Mouse (Mus musculus): ENCODE data around the gene Crhr2. TPM values are rescaled to one million over a fixed set of nuclear protein-coding genes. Genes with fewer than 3 reads are reported as not detected.
A peak's percentile ranks its signal among the peaks of the same experiment; 100 is the strongest.

Crhr2 gene
- polyA plus RNA-seq, 1 experiment from 2014 or later: not detected

GRCm38 (mm10) chr6:55117325-55118109 lies 15.3 kb downstream of the Crhr2 start:
- H3K27ac ChIP-seq: no peak overlapping the region
- no peaks in the 10 kb centered on the region for H3K36me3 ChIP-seq
- H3K9me3 ChIP-seq: no peaks in the 10 kb centered on the region
- H3K9ac ChIP-seq: peak overlapping the region; percentile 61
- H3K4me3 ChIP-seq: peak overlapping the region; percentile 54
- peaks cover 88% of the 10 kb centered on the region for H3K27me3 ChIP-seq
- H3K4me1 ChIP-seq: peaks cover 11% of the 10 kb centered on the region
- peak overlapping the region; percentile 92 for H3K4me2 ChIP-seq
- under 1% methylated on average over 67 of the region's 68 CpGs for WGBS
- ATAC-seq (ENCODE audit: insufficient number of reproducible peaks, insufficient read depth, low FRiP score, low TSS enrichment, low read depth): no peak

DNA sequence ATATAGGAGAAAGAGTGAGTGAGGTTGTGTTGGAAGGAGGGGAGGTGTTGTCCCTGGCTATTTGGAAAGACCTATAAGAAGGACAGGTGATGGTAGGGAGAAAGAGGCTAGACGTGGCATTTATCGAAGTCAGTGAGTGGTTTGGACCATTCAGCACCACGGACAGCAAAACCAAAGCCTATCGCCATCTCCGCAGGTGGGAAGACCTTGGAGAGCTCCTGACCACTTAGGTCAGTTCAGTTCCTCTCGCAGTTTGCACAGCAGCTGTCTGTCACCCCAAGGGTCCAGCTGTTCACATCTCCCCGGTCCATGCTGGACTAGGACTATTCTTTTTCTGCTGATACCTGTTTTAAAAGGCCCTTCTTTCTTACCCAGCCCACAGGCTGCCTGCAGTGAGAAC lies 24.5 kb downstream of the Crhr2 start:
- H3K4me1 ChIP-seq: no peaks in the 10 kb centered on the region
- no peak for ATAC-seq (ENCODE audit: insufficient number of reproducible peaks, insufficient read depth, low FRiP score, low TSS enrichment, low read depth)
- no peak overlapping the region for H3K4me3 ChIP-seq
- no peaks in the 10 kb centered on the region for H3K36me3 ChIP-seq
- 8% methylated on average over 7 of the region's 7 CpGs for WGBS
- no peak overlapping the region for H3K9ac ChIP-seq
- no peaks in the 10 kb centered on the region for H3K9me3 ChIP-seq
- no peak overlapping the region for H3K27ac ChIP-seq
- H3K4me2 ChIP-seq: no peak overlapping the region
- peaks cover 9% of the 10 kb centered on the region; the same call in 1 of the 2 replicates for H3K27me3 ChIP-seq

GRCm38 (mm10) chr6:55098603-55099002 lies 34.2 kb downstream of the Crhr2 start:
- Histone ChIP-seq H3K36me3 (no peaks in the 10 kb centered on the region), H3K27ac (no peak overlapping the region), H3K27me3 (no peaks in the 10 kb centered on the region), H3K4me2 (no peak overlapping the region), H3K4me3 (no peak overlapping the region), H3K4me1 (no peaks in the 10 kb centered on the region), H3K9ac (no peak overlapping the region), H3K9me3 (no peaks in the 10 kb centered on the region)
- 66% methylated on average over 5 of the region's 5 CpGs for WGBS
- no peak for ATAC-seq (ENCODE audit: insufficient number of reproducible peaks, insufficient read depth, low FRiP score, low TSS enrichment, low read depth)

DNA sequence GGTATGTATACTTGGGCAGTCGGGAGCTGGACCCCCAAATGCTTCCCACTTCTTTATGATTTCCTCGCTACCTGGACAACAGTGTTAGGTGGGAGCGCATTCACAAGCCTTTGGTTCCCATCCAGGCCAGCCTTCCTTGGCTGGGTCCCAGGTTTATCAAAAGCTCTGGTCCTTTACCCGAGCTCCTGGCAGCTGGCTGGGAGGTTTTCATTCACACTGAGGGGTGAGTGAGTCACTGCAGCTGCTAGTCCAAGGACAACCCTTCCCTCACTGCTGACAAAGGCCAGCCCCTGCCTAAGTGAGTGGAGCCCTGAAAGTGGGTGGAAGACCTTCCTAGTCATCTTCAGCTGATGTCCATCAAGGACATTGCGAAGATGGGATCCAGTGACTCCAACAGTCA lies 34.8 kb downstream of the Crhr2 start:
- Histone ChIP-seq H3K4me2 (no peak overlapping the region), H3K27me3 (no peaks in the 10 kb centered on the region), H3K4me3 (no peak overlapping the region), H3K27ac (no peak overlapping the region), H3K4me1 (no peaks in the 10 kb centered on the region), H3K9me3 (no peaks in the 10 kb centered on the region), H3K9ac (no peak overlapping the region), H3K36me3 (no peaks in the 10 kb centered on the region)
- ATAC-seq (ENCODE audit: insufficient number of reproducible peaks, insufficient read depth, low FRiP score, low TSS enrichment, low read depth): no peak
- 78% methylated on average over 5 of the region's 5 CpGs for WGBS

DNA sequence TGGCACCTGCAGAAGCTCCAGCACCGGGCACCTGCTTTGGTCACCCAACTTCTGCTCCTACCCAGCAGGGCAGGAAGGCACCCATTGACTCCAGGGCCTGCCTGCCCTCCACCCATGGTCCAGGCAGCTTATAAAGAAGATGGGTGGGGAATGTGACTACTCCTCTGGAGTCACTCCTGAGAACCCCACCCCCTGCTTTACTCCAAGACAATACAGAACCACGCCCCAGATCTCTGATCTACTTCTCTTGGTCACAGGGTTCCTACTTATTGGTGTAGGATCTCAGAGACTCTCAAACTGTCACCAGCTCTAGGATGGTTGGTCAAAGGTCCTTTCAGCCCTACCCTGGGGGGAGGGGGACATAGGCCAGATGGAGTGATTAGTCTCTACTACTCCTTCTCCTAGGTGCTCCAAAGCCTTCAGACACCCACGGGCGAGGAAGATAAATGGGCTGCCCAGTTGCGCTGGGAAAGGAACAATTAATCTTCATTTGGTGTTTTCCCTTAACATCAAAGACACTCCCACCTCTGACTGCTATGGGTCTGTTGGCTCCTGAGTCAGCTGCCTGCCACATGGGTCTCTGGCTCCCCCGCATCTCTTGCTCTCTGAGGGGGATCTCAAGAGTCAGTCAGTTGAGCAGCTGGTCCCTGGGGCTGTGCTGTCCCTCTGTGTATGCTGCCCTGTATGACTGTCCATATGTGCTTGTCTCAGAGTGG lies 39.2 kb downstream of the Crhr2 start:
- Histone ChIP-seq H3K9me3 (no peaks in the 10 kb centered on the region), H3K27me3 (no peaks in the 10 kb centered on the region), H3K9ac (no peak overlapping the region), H3K36me3 (no peaks in the 10 kb centered on the region), H3K4me2 (no peak overlapping the region), H3K4me1 (no peaks in the 10 kb centered on the region), H3K27ac (no peak overlapping the region), H3K4me3 (no peak overlapping the region)
- 80% methylated on average over 6 of the region's 6 CpGs for WGBS
- ATAC-seq (ENCODE audit: insufficient number of reproducible peaks, insufficient read depth, low FRiP score, low TSS enrichment, low read depth): no peak

DNA sequence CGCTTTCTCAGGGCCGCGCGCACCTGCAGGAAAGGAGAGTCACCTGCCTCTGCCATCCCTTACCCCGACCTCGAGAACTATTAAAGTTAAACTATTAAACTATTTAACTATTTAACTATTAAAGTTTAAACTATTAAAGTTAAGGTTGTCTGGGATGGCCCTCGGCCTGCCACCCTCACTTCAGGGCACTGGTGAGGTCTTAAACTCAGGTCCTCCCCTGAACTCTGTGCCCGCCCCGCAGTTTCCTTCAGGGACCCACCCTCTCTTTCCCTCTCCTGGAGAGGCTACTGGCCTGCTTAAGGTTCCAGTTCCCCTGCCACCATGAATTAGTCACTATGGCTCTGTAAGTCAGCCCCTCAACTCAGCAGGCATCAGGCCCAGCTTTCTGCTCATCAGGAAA lies 41.4 kb downstream of the Crhr2 start:
- Histone ChIP-seq H3K4me2 (no peak overlapping the region), H3K4me1 (no peaks in the 10 kb centered on the region), H3K9ac (no peak overlapping the region), H3K27me3 (no peaks in the 10 kb centered on the region), H3K36me3 (no peaks in the 10 kb centered on the region), H3K4me3 (no peak overlapping the region), H3K9me3 (no peaks in the 10 kb centered on the region), H3K27ac (no peak overlapping the region)
- WGBS: 93% methylated on average over 9 of the region's 9 CpGs
- no peak for ATAC-seq (ENCODE audit: insufficient number of reproducible peaks, insufficient read depth, low FRiP score, low TSS enrichment, low read depth)

DNA sequence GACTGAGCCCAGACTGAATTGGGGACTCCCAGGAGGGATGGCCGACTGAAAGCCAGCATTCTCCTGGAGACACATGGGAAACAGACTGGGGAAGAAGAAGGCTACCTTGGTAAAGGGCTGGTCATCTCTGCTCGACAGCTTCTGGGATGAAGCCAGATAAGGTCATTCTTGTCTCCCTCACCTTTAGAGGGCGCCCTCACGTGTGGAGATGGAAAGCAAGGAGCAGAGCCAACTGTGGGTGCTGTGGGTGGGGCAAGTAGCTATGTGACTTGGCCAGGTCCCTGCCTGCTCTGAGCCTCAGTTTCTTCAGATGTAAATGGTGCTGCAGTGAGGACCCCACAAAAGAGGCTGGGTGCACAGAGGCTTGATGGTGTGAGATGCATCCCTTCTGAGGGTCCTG lies 42.2 kb downstream of the Crhr2 start:
- no peak for ATAC-seq (ENCODE audit: insufficient number of reproducible peaks, insufficient read depth, low FRiP score, low TSS enrichment, low read depth)
- Histone ChIP-seq H3K4me2 (no peak overlapping the region), H3K36me3 (no peaks in the 10 kb centered on the region), H3K4me3 (no peak overlapping the region), H3K9me3 (no peaks in the 10 kb centered on the region), H3K4me1 (no peaks in the 10 kb centered on the region), H3K9ac (no peak overlapping the region), H3K27ac (no peak overlapping the region), H3K27me3 (no peaks in the 10 kb centered on the region)
- WGBS: 35% methylated on average over 4 of the region's 4 CpGs

DNA sequence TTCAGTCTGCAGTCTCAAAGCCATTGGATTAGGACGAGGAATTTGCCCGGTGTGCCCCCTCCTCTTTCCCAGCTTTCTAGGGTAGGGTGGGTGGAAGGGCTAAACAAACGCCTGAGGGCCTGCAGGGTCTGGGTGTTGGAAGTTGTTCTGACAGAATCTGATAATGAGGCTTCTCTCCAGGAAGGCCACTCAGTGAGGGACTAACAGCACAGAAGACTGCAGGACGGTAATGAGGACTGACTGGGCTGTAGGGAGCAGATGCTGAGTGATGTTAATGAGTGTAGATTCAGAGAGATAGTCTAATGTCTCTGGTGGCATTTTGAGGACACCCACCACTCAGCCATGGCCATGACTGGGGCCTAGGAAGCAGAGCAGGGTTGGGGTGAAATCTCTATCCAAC lies 45.5 kb downstream of the Crhr2 start:
- no peak for ATAC-seq (ENCODE audit: insufficient number of reproducible peaks, insufficient read depth, low FRiP score, low TSS enrichment, low read depth)
- WGBS: 21% methylated on average over 4 of the region's 4 CpGs

GRCm38 (mm10) chr6:55082261-55083051 lies 50.4 kb downstream of the Crhr2 start:
- no peak for ATAC-seq (ENCODE audit: insufficient number of reproducible peaks, insufficient read depth, low FRiP score, low TSS enrichment, low read depth)
- no peaks in the 10 kb centered on the region for H3K9me3 ChIP-seq
- H3K9ac ChIP-seq: no peak overlapping the region
- H3K4me2 ChIP-seq: no peak overlapping the region
- 60% methylated on average over 7 of the region's 7 CpGs for WGBS
- H3K27ac ChIP-seq: no peak overlapping the region
- no peak overlapping the region for H3K4me3 ChIP-seq
- no peaks in the 10 kb centered on the region for H3K27me3 ChIP-seq
- H3K4me1 ChIP-seq: no peaks in the 10 kb centered on the region
- H3K36me3 ChIP-seq: peaks cover 37% of the 10 kb centered on the region

More for the DNA sequence above, 45.5 kb downstream of the Crhr2 start:
- no peaks in the 10 kb centered on the region for H3K4me1 ChIP-seq
- no peak overlapping the region for H3K27ac ChIP-seq
- no peak overlapping the region for H3K4me3 ChIP-seq
- H3K4me2 ChIP-seq: no peak overlapping the region
- H3K9ac ChIP-seq: no peak overlapping the region
- no peaks in the 10 kb centered on the region for H3K27me3 ChIP-seq
- H3K9me3 ChIP-seq: no peaks in the 10 kb centered on the region
- no peaks in the 10 kb centered on the region for H3K36me3 ChIP-seq

- H3K36me3 ChIP-seq: peaks cover 47% of the 10 kb centered on the region
- 86% methylated on average over 3 of the region's 3 CpGs for WGBS
Observed at GRCm38 (mm10) chr6:55081379-55081778, 51.4 kb downstream of the Crhr2 start.

GRCm38 (mm10) chr6:55076561-55077255 lies 56.1 kb downstream of the Crhr2 start:
- Histone ChIP-seq H3K4me1 (no peaks in the 10 kb centered on the region), H3K4me2 (no peak overlapping the region), H3K9ac (no peak overlapping the region), H3K4me3 (no peak overlapping the region), H3K27me3 (no peaks in the 10 kb centered on the region), H3K27ac (no peak overlapping the region), H3K36me3 (peaks cover 80% of the 10 kb centered on the region), H3K9me3 (no peaks in the 10 kb centered on the region)
- no peak for ATAC-seq (ENCODE audit: insufficient number of reproducible peaks, insufficient read depth, low FRiP score, low TSS enrichment, low read depth)
- WGBS: 85% methylated on average over 4 of the region's 4 CpGs

More at GRCm38 (mm10) chr6:55081379-55081778, 51.4 kb downstream of the Crhr2 start:
- Histone ChIP-seq H3K4me3 (no peak overlapping the region), H3K9me3 (no peaks in the 10 kb centered on the region), H3K27me3 (no peaks in the 10 kb centered on the region), H3K4me1 (no peaks in the 10 kb centered on the region), H3K9ac (no peak overlapping the region), H3K4me2 (no peak overlapping the region), H3K27ac (no peak overlapping the region)
- no peak for ATAC-seq (ENCODE audit: insufficient number of reproducible peaks, insufficient read depth, low FRiP score, low TSS enrichment, low read depth)

All from embryonic facial prominence, embryonic 13.5 days (tissue).